Mouse (Mus musculus): ENCODE measurements around the gene Tmem135. TPM values are rescaled to one million over a fixed set of nuclear protein-coding genes. Genes with fewer than 3 reads are reported as not detected.

Gene Tmem135
- polyA plus RNA-seq, 1 experiment from 2014 or later: 28.8 TPM

DNA sequence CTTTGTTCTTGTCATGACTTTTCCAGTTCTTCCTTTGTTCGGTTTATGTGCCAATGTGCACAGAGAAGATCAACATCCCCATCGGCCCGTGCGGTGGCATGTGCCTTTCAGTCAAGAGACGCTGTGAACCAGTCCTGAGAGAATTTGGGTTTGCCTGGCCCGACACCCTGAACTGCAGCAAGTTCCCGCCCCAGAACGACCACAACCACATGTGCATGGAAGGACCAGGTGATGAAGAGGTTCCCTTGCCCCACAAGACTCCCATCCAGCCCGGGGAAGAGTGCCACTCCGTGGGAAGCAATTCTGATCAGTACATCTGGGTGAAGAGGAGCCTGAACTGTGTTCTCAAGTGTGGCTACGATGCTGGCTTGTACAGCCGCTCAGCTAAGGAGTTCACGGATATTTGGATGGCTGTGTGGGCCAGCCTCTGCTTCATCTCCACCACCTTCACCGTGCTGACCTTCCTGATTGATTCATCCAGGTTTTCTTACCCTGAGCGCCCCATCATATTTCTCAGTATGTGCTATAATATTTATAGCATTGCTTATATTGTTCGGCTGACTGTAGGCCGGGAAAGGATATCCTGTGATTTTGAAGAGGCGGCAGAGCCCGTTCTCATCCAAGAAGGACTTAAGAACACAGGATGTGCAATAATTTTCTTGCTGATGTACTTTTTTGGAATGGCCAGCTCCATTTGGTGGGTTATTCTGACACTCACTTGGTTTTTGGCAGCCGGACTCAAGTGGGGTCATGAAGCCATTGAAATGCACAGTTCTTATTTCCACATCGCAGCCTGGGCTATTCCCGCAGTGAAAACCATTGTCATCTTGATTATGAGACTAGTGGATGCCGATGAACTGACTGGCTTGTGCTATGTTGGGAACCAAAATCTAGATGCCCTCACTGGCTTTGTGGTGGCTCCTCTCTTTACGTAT is 3.3 kb upstream of the Tmem135 start:
- Histone ChIP-seq H3K4me1 (ENCODE audit: control insufficient read depth, insufficient read depth, low read length) (peaks cover 5% of the 10 kb centered on the region; the same call in 1 of the 2 replicates), H3K4me3 (ENCODE audit: low read depth, low read length) (no peak overlapping the region), H3K36me3 (ENCODE audit: control insufficient read depth, insufficient read depth, low read length) (no peaks in the 10 kb centered on the region), H3K9me3 (replicated peaks; ENCODE audit: control insufficient read depth, low read length, poor library complexity, severe bottlenecking) (no peaks in the 10 kb centered on the region), H3K27ac (ENCODE audit: low read length) (no peak overlapping the region), H3K9ac (ENCODE audit: low read depth, low read length) (no peak overlapping the region), H3K27me3 (ENCODE audit: control insufficient read depth, insufficient read depth, low read depth, low read length) (peaks cover 6% of the 10 kb centered on the region; the same call in 1 of the 2 replicates), H3K4me2 (ENCODE audit: low read length) (no peak overlapping the region)
- no peak for ATAC-seq
- 91% methylated on average over 24 of the region's 24 CpGs for WGBS

- H3K4me1 ChIP-seq (ENCODE audit: control insufficient read depth, insufficient read depth, low read length): peaks cover 5% of the 10 kb centered on the region; the same call in 1 of the 2 replicates
- H3K27me3 ChIP-seq (ENCODE audit: control insufficient read depth, insufficient read depth, low read depth, low read length): peaks cover 8% of the 10 kb centered on the region; the same call in 1 of the 2 replicates
- no peaks in the 10 kb centered on the region for H3K36me3 ChIP-seq (ENCODE audit: control insufficient read depth, insufficient read depth, low read length)
- H3K9ac ChIP-seq (ENCODE audit: low read depth, low read length): no peak overlapping the region
- no peak overlapping the region for H3K4me2 ChIP-seq (ENCODE audit: low read length)
- WGBS: 79% methylated on average over 1 of the region's 1 CpGs
- ATAC-seq: no peak
- no peaks in the 10 kb centered on the region for H3K9me3 ChIP-seq (replicated peaks; ENCODE audit: control insufficient read depth, low read length, poor library complexity, severe bottlenecking)
- H3K4me3 ChIP-seq (ENCODE audit: low read depth, low read length): no peak overlapping the region
- no peak overlapping the region for H3K27ac ChIP-seq (ENCODE audit: low read length)
These were observed 2.0 kb upstream of the Tmem135 start for GRCm38 (mm10) chr7:89406011-89406410.

DNA sequence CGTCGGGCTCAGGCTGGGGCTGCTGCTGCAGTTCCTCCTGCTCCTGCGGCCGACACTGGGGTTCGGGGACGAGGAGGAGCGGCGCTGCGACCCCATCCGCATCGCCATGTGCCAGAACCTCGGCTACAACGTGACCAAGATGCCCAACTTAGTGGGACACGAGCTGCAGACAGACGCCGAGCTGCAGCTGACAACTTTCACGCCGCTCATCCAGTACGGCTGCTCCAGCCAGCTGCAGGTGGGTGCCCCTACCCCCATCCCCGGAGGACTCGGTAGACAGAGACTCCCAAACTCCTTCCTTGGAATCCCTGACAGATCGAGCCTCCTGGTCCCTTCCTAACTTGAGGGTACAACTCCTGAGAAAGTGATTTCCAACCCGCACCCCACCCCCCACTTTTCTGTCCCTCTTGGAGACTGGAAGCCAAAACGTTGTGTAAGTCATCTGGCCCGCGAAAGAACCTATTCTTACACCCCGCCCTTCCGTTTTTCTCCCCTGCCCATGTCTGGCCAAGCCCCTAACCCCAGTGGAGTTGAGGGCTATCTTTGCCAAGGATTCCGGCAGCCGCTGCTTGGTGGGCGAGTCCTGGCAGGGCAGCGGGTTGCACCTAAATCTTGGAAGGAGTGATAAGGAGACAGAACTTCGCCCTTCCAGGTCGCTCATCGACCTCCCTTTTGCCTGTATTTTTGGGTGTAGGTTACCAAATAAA is 865 bp upstream of the Tmem135 start:
- under 1% methylated on average over 35 of the region's 35 CpGs for WGBS

DNA sequence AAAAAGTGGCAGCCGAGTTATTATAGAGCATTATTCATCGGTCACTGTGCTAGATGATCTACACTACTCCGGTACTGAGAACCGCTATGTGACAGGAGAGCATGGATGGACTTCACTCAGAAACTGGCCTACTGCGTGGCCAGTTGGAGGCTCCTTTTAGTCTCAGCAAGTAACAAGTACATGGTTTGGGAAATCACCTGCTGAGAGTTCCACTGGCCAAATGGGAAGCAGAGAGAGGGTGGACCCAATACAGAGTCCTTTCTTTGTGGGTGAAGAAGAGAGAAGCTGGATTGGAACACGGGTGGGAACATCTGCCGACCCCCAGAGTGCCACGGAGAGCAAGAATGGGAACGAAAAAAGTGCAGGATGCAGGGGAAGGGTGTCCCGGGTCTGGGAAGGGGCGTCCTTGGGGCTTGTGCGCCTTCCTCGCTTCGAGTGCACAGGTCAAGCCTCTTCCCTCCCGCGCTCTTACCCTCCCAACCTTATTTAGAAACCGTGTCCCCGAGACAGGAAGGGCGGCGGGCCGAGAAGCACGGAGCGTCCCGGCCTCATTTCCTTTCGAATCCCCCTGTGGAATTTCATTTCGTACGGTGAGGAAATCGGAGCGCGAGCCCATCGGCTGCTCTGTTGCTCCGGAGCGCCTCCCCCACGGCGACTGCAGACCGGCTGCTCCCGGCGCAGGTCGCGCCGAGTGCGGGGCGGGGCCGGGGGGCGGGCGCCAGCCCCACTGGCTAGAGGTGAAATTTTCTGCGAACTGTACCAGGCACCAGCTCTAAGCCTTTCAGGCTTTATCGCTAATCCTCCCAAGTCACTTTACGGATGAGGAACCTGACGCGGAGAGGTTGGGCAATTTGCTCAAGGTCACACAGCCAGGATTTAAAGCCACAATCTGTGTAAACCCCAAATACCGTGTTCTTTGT is 709 bp downstream of the Tmem135 start:
- Histone ChIP-seq H3K27me3 (ENCODE audit: control insufficient read depth, insufficient read depth, low read depth, low read length) (peaks cover 8% of the 10 kb centered on the region; the same call in 1 of the 2 replicates), H3K4me3 (ENCODE audit: low read depth, low read length) (peak overlapping the region; percentile 74), H3K4me2 (ENCODE audit: low read length) (peak overlapping the region; percentile 99), H3K4me1 (ENCODE audit: control insufficient read depth, insufficient read depth, low read length) (peaks cover 5% of the 10 kb centered on the region; the same call in 1 of the 2 replicates), H3K9me3 (replicated peaks; ENCODE audit: control insufficient read depth, low read length, poor library complexity, severe bottlenecking) (no peaks in the 10 kb centered on the region), H3K27ac (ENCODE audit: low read length) (peak overlapping the region; percentile 81), H3K9ac (ENCODE audit: low read depth, low read length) (peak overlapping the region; percentile 81), H3K36me3 (ENCODE audit: control insufficient read depth, insufficient read depth, low read length) (no peaks in the 10 kb centered on the region)
- ATAC-seq: peak; percentile 87
- 4% methylated on average over 51 of the region's 52 CpGs for WGBS

More for the DNA sequence above, 865 bp upstream of the Tmem135 start:
- Histone ChIP-seq H3K4me3 (ENCODE audit: low read depth, low read length) (peak overlapping the region; percentile 74), H3K4me2 (ENCODE audit: low read length) (peak overlapping the region; percentile 99), H3K27me3 (ENCODE audit: control insufficient read depth, insufficient read depth, low read depth, low read length) (peaks cover 8% of the 10 kb centered on the region; the same call in 1 of the 2 replicates), H3K9me3 (replicated peaks; ENCODE audit: control insufficient read depth, low read length, poor library complexity, severe bottlenecking) (no peaks in the 10 kb centered on the region), H3K36me3 (ENCODE audit: control insufficient read depth, insufficient read depth, low read length) (no peaks in the 10 kb centered on the region), H3K4me1 (ENCODE audit: control insufficient read depth, insufficient read depth, low read length) (peaks cover 5% of the 10 kb centered on the region; the same call in 1 of the 2 replicates), H3K27ac (ENCODE audit: low read length) (peak overlapping the region; percentile 42), H3K9ac (ENCODE audit: low read depth, low read length) (peak overlapping the region; percentile 81)
- ATAC-seq: peak; percentile 16; the same call in 1 of the 2 replicates

DNA sequence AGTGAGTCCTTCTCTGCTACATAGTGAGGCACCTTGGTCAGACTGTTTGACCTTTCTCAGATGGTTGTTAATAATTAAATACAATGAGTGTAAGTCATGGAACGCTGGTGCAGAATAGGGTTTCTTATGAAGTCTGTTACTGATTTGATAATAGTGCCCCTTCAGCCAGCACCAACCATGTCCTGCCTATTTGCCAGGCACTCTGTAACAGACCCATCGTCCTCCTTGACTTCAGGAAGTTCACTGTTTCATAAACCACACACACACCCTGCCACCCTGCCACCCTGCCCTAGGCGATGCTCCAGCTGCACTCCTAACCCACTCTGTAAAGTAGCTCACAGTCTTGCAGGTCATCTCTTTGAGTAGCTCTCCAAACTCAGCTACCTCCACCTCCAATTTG is 2.1 kb downstream of the Tmem135 start:
- H3K27ac ChIP-seq (ENCODE audit: low read length): no peak overlapping the region
- H3K4me3 ChIP-seq (ENCODE audit: low read depth, low read length): no peak overlapping the region
- H3K9me3 ChIP-seq (replicated peaks; ENCODE audit: control insufficient read depth, low read length, poor library complexity, severe bottlenecking): no peaks in the 10 kb centered on the region
- H3K4me1 ChIP-seq (ENCODE audit: control insufficient read depth, insufficient read depth, low read length): peaks cover 5% of the 10 kb centered on the region; the same call in 1 of the 2 replicates
- no peak overlapping the region for H3K4me2 ChIP-seq (ENCODE audit: low read length)
- H3K27me3 ChIP-seq (ENCODE audit: control insufficient read depth, insufficient read depth, low read depth, low read length): peaks cover 8% of the 10 kb centered on the region; the same call in 1 of the 2 replicates
- ATAC-seq: no peak
- no peak overlapping the region for H3K9ac ChIP-seq (ENCODE audit: low read depth, low read length)
- H3K36me3 ChIP-seq (ENCODE audit: control insufficient read depth, insufficient read depth, low read length): no peaks in the 10 kb centered on the region
- 69% methylated on average over 3 of the region's 3 CpGs for WGBS

GRCm38 (mm10) chr7:89401136-89401858 is 2.7 kb downstream of the Tmem135 start:
- Histone ChIP-seq H3K4me2 (ENCODE audit: low read length) (no peak overlapping the region), H3K27ac (ENCODE audit: low read length) (no peak overlapping the region), H3K4me3 (ENCODE audit: low read depth, low read length) (no peak overlapping the region), H3K9me3 (replicated peaks; ENCODE audit: control insufficient read depth, low read length, poor library complexity, severe bottlenecking) (no peaks in the 10 kb centered on the region), H3K27me3 (ENCODE audit: control insufficient read depth, insufficient read depth, low read depth, low read length) (peaks cover 8% of the 10 kb centered on the region; the same call in 1 of the 2 replicates), H3K9ac (ENCODE audit: low read depth, low read length) (no peak overlapping the region), H3K4me1 (ENCODE audit: control insufficient read depth, insufficient read depth, low read length) (peaks cover 5% of the 10 kb centered on the region; the same call in 1 of the 2 replicates), H3K36me3 (ENCODE audit: control insufficient read depth, insufficient read depth, low read length) (no peaks in the 10 kb centered on the region)
- ATAC-seq: no peak
- WGBS: 47% methylated on average over 11 of the region's 11 CpGs

DNA sequence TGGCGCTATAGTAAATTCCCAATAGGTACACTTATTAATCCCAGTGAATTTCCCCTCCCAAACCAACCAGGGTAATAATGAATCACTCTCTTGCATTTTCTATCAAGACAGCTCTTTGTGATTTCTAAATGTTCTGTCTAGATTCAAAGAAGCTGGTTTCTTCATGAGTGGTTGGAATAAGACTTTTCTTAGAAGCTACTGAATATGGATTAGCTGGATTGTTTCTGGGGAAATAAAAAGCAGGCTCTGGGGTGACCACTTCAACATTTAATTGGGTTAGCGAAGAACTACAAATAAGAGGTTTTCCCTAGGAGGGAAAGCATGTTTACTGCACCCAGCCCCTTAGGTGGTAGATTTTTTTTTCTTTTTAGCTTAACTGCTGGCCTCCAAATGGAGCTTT is 3.3 kb downstream of the Tmem135 start:
- Histone ChIP-seq H3K27me3 (ENCODE audit: control insufficient read depth, insufficient read depth, low read depth, low read length) (peaks cover 8% of the 10 kb centered on the region; the same call in 1 of the 2 replicates), H3K4me1 (ENCODE audit: control insufficient read depth, insufficient read depth, low read length) (peaks cover 5% of the 10 kb centered on the region; the same call in 1 of the 2 replicates), H3K9me3 (replicated peaks; ENCODE audit: control insufficient read depth, low read length, poor library complexity, severe bottlenecking) (no peaks in the 10 kb centered on the region), H3K27ac (ENCODE audit: low read length) (no peak overlapping the region), H3K36me3 (ENCODE audit: control insufficient read depth, insufficient read depth, low read length) (no peaks in the 10 kb centered on the region), H3K9ac (ENCODE audit: low read depth, low read length) (no peak overlapping the region), H3K4me2 (ENCODE audit: low read length) (no peak overlapping the region), H3K4me3 (ENCODE audit: low read depth, low read length) (no peak overlapping the region)
- WGBS: 51% methylated on average over 2 of the region's 2 CpGs
- no peak for ATAC-seq
